Mouse (Mus musculus): ENCODE data around the gene Gtf2ird2.

The Gtf2ird2 gene

GRCm38 (mm10) chr5:134234205-134234604, 50.4 kb downstream of the Gtf2ird2 start:
- DNase-seq (ENCODE audit: extremely low spot score): no peak

GRCm38 (mm10) chr5:134235111-134235510, 51.3 kb downstream of the Gtf2ird2 start:
- no peak for DNase-seq (ENCODE audit: extremely low spot score)

- DNase-seq (ENCODE audit: extremely low spot score): no peak
These were observed 52.4 kb downstream of the Gtf2ird2 start for GRCm38 (mm10) chr5:134236241-134236640.

- no peak for DNase-seq (ENCODE audit: extremely low spot score)
These were observed 53.0 kb downstream of the Gtf2ird2 start for GRCm38 (mm10) chr5:134236796-134237195.

GRCm38 (mm10) chr5:134237508-134237907, 53.7 kb downstream of the Gtf2ird2 start:
- no peak for DNase-seq (ENCODE audit: extremely low spot score)

GRCm38 (mm10) chr5:134237936-134238760, 54.3 kb downstream of the Gtf2ird2 start:
- DNase-seq (ENCODE audit: extremely low spot score): peak; percentile 43

GRCm38 (mm10) chr5:134241831-134242230, 58.0 kb downstream of the Gtf2ird2 start:
- no peak for DNase-seq (ENCODE audit: extremely low spot score)

GRCm38 (mm10) chr5:134243661-134244436, 60.0 kb downstream of the Gtf2ird2 start:
- DNase-seq (ENCODE audit: extremely low spot score): no peak

- DNase-seq (ENCODE audit: extremely low spot score): no peak
These were observed 61.1 kb downstream of the Gtf2ird2 start for GRCm38 (mm10) chr5:134244890-134245289.

- no peak for DNase-seq (ENCODE audit: extremely low spot score)
These were observed 62.3 kb downstream of the Gtf2ird2 start for GRCm38 (mm10) chr5:134246146-134246545.

GRCm38 (mm10) chr5:134248608-134249244, 64.9 kb downstream of the Gtf2ird2 start:
- DNase-seq (ENCODE audit: extremely low spot score): no peak

GRCm38 (mm10) chr5:134249245-134249649, 65.4 kb downstream of the Gtf2ird2 start:
- DNase-seq (ENCODE audit: extremely low spot score): no peak

GRCm38 (mm10) chr5:134250601-134251000, 66.8 kb downstream of the Gtf2ird2 start:
- DNase-seq (ENCODE audit: extremely low spot score): no peak

- no peak for DNase-seq (ENCODE audit: extremely low spot score)
These were observed 67.3 kb downstream of the Gtf2ird2 start for GRCm38 (mm10) chr5:134251083-134251482.

GRCm38 (mm10) chr5:134253806-134254205, 70.0 kb downstream of the Gtf2ird2 start:
- no peak for DNase-seq (ENCODE audit: extremely low spot score)

GRCm38 (mm10) chr5:134255294-134255693, 71.5 kb downstream of the Gtf2ird2 start:
- no peak for DNase-seq (ENCODE audit: extremely low spot score)

- no peak for DNase-seq (ENCODE audit: extremely low spot score)
These were observed 73.7 kb downstream of the Gtf2ird2 start for GRCm38 (mm10) chr5:134257349-134258031.

GRCm38 (mm10) chr5:134258395-134258794, 74.6 kb downstream of the Gtf2ird2 start:
- no peak for DNase-seq (ENCODE audit: extremely low spot score)

- no peak for DNase-seq (ENCODE audit: extremely low spot score)
These were observed 75.1 kb downstream of the Gtf2ird2 start for GRCm38 (mm10) chr5:134258934-134259333.

GRCm38 (mm10) chr5:134260001-134260636, 76.3 kb downstream of the Gtf2ird2 start:
- DNase-seq (ENCODE audit: extremely low spot score): no peak

- DNase-seq (ENCODE audit: extremely low spot score): no peak
These were observed 82.1 kb downstream of the Gtf2ird2 start for GRCm38 (mm10) chr5:134265890-134266289.
